Mouse (Mus musculus): Measurements from ENCODE around the gene Spaca3. TPM values are rescaled to one million over a fixed set of nuclear protein-coding genes. Genes with fewer than 3 reads are reported as not detected.

The Spaca3 gene
- polyA plus RNA-seq, 1 experiment from 2014 or later: not detected

DNA sequence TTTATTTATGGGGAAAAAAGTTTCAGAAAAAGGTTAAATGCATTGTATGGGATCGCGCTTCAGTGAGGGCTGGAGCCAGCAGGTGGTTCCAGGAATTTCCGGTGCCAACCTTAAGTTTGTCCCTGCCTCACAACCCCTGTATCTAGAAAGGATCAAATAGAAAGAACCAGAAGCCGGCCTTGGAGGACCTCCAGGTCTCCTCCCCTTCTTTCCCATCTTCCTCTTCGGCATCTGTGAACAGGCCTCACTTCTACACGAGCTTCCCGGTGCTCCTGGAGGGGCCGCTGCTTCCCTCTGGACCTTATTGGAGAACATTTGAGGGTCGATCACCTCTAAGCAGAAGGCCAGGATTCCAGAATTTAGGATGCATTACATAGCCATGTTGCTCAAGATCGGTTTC, 45.3 kb downstream of the Spaca3 start:
- Histone ChIP-seq H3K4me2 (replicated peaks) (no peak overlapping the region), H3K36me3 (no peaks in the 10 kb centered on the region), H3K4me1 (no peaks in the 10 kb centered on the region), H3K9ac (no peak overlapping the region), H3K27me3 (no peaks in the 10 kb centered on the region), H3K4me3 (no peak overlapping the region), H3K27ac (no peak overlapping the region), H3K9me3 (no peaks in the 10 kb centered on the region)
- 91% methylated on average over 10 of the region's 10 CpGs for WGBS
- no peak for ATAC-seq (ENCODE audit: insufficient number of reproducible peaks, insufficient read depth, low FRiP score, low TSS enrichment)

DNA sequence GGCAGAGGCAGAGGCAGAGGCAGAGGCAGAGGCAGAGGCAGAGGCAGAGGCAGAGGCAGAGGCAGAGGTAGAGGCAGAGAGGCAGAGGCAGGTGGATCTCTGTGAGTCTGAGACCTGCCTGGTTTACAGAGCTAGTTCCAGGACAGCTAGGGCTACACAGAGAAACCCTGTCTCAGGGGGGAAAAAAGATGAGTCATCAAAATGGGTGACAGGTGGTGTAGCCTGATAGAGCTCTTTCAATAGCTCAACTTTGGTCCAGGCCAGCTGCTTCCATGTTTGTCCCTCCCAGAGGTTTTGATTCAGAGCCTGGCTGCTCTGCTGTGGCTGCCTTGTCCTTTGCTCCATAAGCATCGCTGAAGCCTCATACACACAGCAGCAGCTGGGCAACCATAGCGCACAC, 46.4 kb downstream of the Spaca3 start:
- no peak overlapping the region for H3K27ac ChIP-seq
- no peaks in the 10 kb centered on the region; the same call in 1 of the 2 replicates for H3K4me1 ChIP-seq
- H3K9ac ChIP-seq: no peak overlapping the region
- no peaks in the 10 kb centered on the region for H3K27me3 ChIP-seq
- no peak overlapping the region for H3K4me3 ChIP-seq
- H3K4me2 ChIP-seq (replicated peaks): no peak overlapping the region
- 82% methylated on average over 2 of the region's 2 CpGs for whole genome bisulfite sequencing
- no peak for ATAC-seq (ENCODE audit: insufficient number of reproducible peaks, insufficient read depth, low FRiP score, low TSS enrichment)
- H3K36me3 ChIP-seq: no peaks in the 10 kb centered on the region
- no peaks in the 10 kb centered on the region for H3K9me3 ChIP-seq

DNA sequence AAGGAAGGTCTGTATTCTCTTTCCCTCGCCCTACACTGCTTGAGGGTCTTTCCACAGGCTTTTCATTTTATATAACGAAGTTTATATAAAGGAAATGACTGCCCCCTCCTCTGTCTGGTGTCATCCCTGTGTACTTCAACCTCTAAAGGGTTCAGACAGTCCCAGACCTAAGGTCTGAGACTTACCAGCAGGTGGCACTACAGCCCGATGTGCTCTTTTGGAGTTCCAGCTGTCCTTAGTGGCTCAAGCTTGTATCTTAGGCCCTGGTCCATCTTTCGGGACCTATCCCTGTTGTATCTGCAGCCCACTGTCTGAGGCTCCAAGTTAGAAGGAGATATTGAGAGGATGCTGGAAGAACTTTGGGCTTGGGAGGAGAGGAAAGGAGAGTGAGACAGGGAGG, 48.3 kb downstream of the Spaca3 start:
- Histone ChIP-seq H3K9ac (no peak overlapping the region), H3K36me3 (no peaks in the 10 kb centered on the region), H3K4me1 (no peaks in the 10 kb centered on the region; the same call in 1 of the 2 replicates), H3K27me3 (no peaks in the 10 kb centered on the region), H3K9me3 (no peaks in the 10 kb centered on the region), H3K27ac (no peak overlapping the region), H3K4me3 (no peak overlapping the region), H3K4me2 (replicated peaks) (no peak overlapping the region)
- 41% methylated on average over 4 of the region's 4 CpGs for WGBS
- ATAC-seq (ENCODE audit: insufficient number of reproducible peaks, insufficient read depth, low FRiP score, low TSS enrichment): no peak

GRCm38 (mm10) chr11:80907820-80908219, 49.7 kb downstream of the Spaca3 start:
- Histone ChIP-seq H3K36me3 (no peaks in the 10 kb centered on the region), H3K9ac (no peak overlapping the region), H3K4me1 (no peaks in the 10 kb centered on the region; the same call in 1 of the 2 replicates), H3K9me3 (no peaks in the 10 kb centered on the region), H3K27me3 (no peaks in the 10 kb centered on the region), H3K4me3 (no peak overlapping the region), H3K4me2 (replicated peaks) (no peak overlapping the region), H3K27ac (no peak overlapping the region)
- ATAC-seq (ENCODE audit: insufficient number of reproducible peaks, insufficient read depth, low FRiP score, low TSS enrichment): no peak
- WGBS: 85% methylated on average over 6 of the region's 6 CpGs

- no peak for ATAC-seq (ENCODE audit: insufficient number of reproducible peaks, insufficient read depth, low FRiP score, low TSS enrichment)
- Histone ChIP-seq H3K4me3 (no peak overlapping the region), H3K4me1 (no peaks in the 10 kb centered on the region; the same call in 1 of the 2 replicates), H3K9ac (no peak overlapping the region), H3K27ac (no peak overlapping the region), H3K27me3 (no peaks in the 10 kb centered on the region), H3K4me2 (replicated peaks) (no peak overlapping the region), H3K36me3 (no peaks in the 10 kb centered on the region), H3K9me3 (no peaks in the 10 kb centered on the region)
- 81% methylated on average over 5 of the region's 5 CpGs for WGBS
Measured at GRCm38 (mm10) chr11:80912721-80913120, 54.6 kb downstream of the Spaca3 start.

GRCm38 (mm10) chr11:80913408-80914024, 55.4 kb downstream of the Spaca3 start:
- H3K9ac ChIP-seq: no peak overlapping the region
- H3K4me3 ChIP-seq: no peak overlapping the region
- WGBS: 47% methylated on average over 4 of the region's 4 CpGs
- no peak for ATAC-seq (ENCODE audit: insufficient number of reproducible peaks, insufficient read depth, low FRiP score, low TSS enrichment)
- H3K4me2 ChIP-seq (replicated peaks): no peak overlapping the region
- H3K9me3 ChIP-seq: no peaks in the 10 kb centered on the region
- no peaks in the 10 kb centered on the region for H3K36me3 ChIP-seq
- no peaks in the 10 kb centered on the region; the same call in 1 of the 2 replicates for H3K4me1 ChIP-seq
- H3K27me3 ChIP-seq: no peaks in the 10 kb centered on the region
- H3K27ac ChIP-seq: no peak overlapping the region

Other genes starting within 250 kb of the Spaca3 start
- gene Myo1d, start 78.3 kb upstream of the Spaca3 start, polyA plus RNA-seq (2016; fragmentation: Nextera tagmentation; extraction: Ambion mirVana): 8.3 and 9.8 TPM in 2 replicates
- 120 and 124 TPM in 2 replicates for gene Tmem98, start 48.2 kb upstream of the Spaca3 start, polyA plus RNA-seq (2016; fragmentation: Nextera tagmentation; extraction: Ambion mirVana)

Data from embryonic facial prominence, embryonic 12.5 days (tissue).